Mouse (Mus musculus) liver, embryonic 12.5 days (tissue): ENCODE measurements around the gene Ccdc42. TPM values are rescaled to one million over a fixed set of nuclear protein-coding genes. Genes with fewer than 3 reads are reported as not detected.

ENCODE experiments used
- ATAC-seq: fragments of 200-750 bp; cut with Nextera tagmentation; 2 replicates; pipeline ENCODE4 v1.8.0; 2017; ENCODE audit warnings: moderate number of reproducible peaks, mild to moderate bottlenecking, moderate library complexity
- H3K27ac ChIP-seq: fragments of 300-500 bp; sonication (generic); 2 replicates; pipeline ENCODE4 v1.5.1; 2016; ENCODE audit warnings: mild to moderate bottlenecking
- H3K27me3 ChIP-seq: fragments of 300-500 bp; sonication (generic); replicated peaks from 2 replicates; pipeline ENCODE4 v1.6.1; 2016; ENCODE audit warnings: mild to moderate bottlenecking, moderate library complexity
- H3K36me3 ChIP-seq: fragments of 300-500 bp; sonication (generic); 2 replicates; pipeline ENCODE4 v1.6.1; 2016; ENCODE audit warnings: mild to moderate bottlenecking, moderate library complexity
- H3K4me1 ChIP-seq: fragments of 300-500 bp; sonication (generic); 2 replicates; pipeline ENCODE4 v1.6.1; 2016
- H3K4me2 ChIP-seq: fragments of 300-500 bp; sonication (generic); 2 replicates; pipeline ENCODE4 v1.6.1; 2016; ENCODE audit warnings: mild to moderate bottlenecking, moderate library complexity
- H3K4me3 ChIP-seq: fragments of 300-500 bp; sonication (generic); 2 replicates; pipeline ENCODE4 v1.5.1; 2016; ENCODE audit warnings: mild to moderate bottlenecking, moderate library complexity
- H3K9ac ChIP-seq: fragments of 300-500 bp; sonication (generic); 2 replicates; pipeline ENCODE4 v1.6.1; 2016; ENCODE audit warnings: mild to moderate bottlenecking, moderate library complexity
- H3K9me3 ChIP-seq: fragments of 300-500 bp; sonication (generic); replicated peaks from 2 replicates; pipeline ENCODE4 v1.6.1; 2016; ENCODE audit warnings: mild to moderate bottlenecking, moderate library complexity
- WGBS: fragments of 180-500 bp; shearing (Covaris S2); methylation state at CpG from one replicate; pipeline ENCODE4 v1.1.7; 2016; ENCODE audit not compliant: insufficient replicate concordance; 5-methylcytosine and 5-hydroxymethylcytosine counted together
- polyA plus RNA-seq: library from polyadenylated mRNA; unstranded; fragments of >200 nt; fragmentation: Nextera tagmentation; extraction: Ambion mirVana; gene quantifications from 2 replicates; pipeline ENCODE4 v1.2.1, GENCODE M21; 2016

Ccdc42 gene
- polyA plus RNA-seq, 1 experiment from 2014 or later, result 0.15 TPM

DNA sequence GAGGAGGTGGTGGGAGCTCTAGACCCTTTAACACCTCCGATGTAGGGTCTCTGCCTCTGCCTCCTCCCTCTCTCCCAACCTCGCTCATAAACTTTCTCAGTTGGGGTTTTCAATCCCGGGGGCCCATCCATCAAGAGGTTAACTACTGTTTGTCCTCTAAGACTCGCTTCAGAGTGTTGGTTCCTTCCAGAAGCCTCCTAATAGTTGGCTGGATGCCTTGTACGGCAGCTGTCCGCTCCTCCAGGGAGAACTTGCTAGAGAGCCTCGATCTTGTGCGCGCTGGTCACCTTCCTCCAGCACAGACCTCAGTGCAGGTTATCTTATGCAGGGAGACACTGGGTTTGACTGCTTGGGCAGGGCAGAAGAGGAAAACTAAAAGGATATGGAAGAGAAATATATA lies 35.9 kb downstream of the Ccdc42 start:
- WGBS, result 61% methylated on average over 9 of the region's 9 CpGs
- peak overlapping the region; percentile 53 for H3K4me2 ChIP-seq
- no peaks in the 10 kb centered on the region for H3K9me3 ChIP-seq
- no peaks in the 10 kb centered on the region for H3K36me3 ChIP-seq
- no peak overlapping the region for H3K27ac ChIP-seq
- ATAC-seq, result no peak
- H3K9ac ChIP-seq, result no peak overlapping the region
- H3K27me3 ChIP-seq, result no peaks in the 10 kb centered on the region
- 0 out of 2 replicates have a peak, but pooled peaks cover 10% of the 10 kb centered on the region for H3K4me1 ChIP-seq
- no peak overlapping the region for H3K4me3 ChIP-seq

GRCm38 (mm10) chr11:68623225-68623870 lies 36.5 kb downstream of the Ccdc42 start:
- Histone ChIP-seq H3K4me3 (peak overlapping the region; percentile 27), H3K4me2 (peak overlapping the region; percentile 53), H3K9me3 (no peaks in the 10 kb centered on the region), H3K27ac (no peak overlapping the region), H3K27me3 (no peaks in the 10 kb centered on the region), H3K9ac (no peak overlapping the region), H3K4me1 (0 out of 2 replicates have a peak, but pooled peaks cover 10% of the 10 kb centered on the region), H3K36me3 (no peaks in the 10 kb centered on the region)
- ATAC-seq, result peak; percentile 70
- 4% methylated on average over 14 of the region's 14 CpGs for WGBS

GRCm38 (mm10) chr11:68623871-68624258 lies 37.0 kb downstream of the Ccdc42 start:
- no peak for ATAC-seq
- H3K27ac ChIP-seq, result no peak overlapping the region

GRCm38 (mm10) chr11:68631611-68632316 lies 44.9 kb downstream of the Ccdc42 start:
- peaks cover 8% of the 10 kb centered on the region; the same call in 1 of the 2 replicates for H3K27me3 ChIP-seq
- H3K4me1 ChIP-seq, result no peaks in the 10 kb centered on the region
- no peaks in the 10 kb centered on the region for H3K36me3 ChIP-seq
- no peaks in the 10 kb centered on the region for H3K9me3 ChIP-seq
- H3K9ac ChIP-seq, result no peak overlapping the region
- no peak overlapping the region for H3K4me3 ChIP-seq
- H3K27ac ChIP-seq, result no peak overlapping the region
- 80% methylated on average over 17 of the region's 17 CpGs for WGBS
- no peak for ATAC-seq
- no peak overlapping the region for H3K4me2 ChIP-seq

More at GRCm38 (mm10) chr11:68623871-68624258, 37.0 kb downstream of the Ccdc42 start:
- no peaks in the 10 kb centered on the region for H3K36me3 ChIP-seq
- H3K4me2 ChIP-seq, result peak overlapping the region; percentile 53
- no peaks in the 10 kb centered on the region for H3K9me3 ChIP-seq
- no peak overlapping the region for H3K9ac ChIP-seq
- H3K4me3 ChIP-seq, result peak overlapping the region; percentile 27
- 0 out of 2 replicates have a peak, but pooled peaks cover 10% of the 10 kb centered on the region for H3K4me1 ChIP-seq
- no peaks in the 10 kb centered on the region for H3K27me3 ChIP-seq
- WGBS, result 26% methylated on average over 5 of the region's 5 CpGs

- H3K4me1 ChIP-seq, result no peaks in the 10 kb centered on the region
- no peak overlapping the region for H3K27ac ChIP-seq
- H3K36me3 ChIP-seq, result no peaks in the 10 kb centered on the region
- 26% methylated on average over 10 of the region's 10 CpGs for WGBS
- H3K4me3 ChIP-seq, result no peak overlapping the region
- H3K27me3 ChIP-seq, result peaks cover 17% of the 10 kb centered on the region; the same call in 1 of the 2 replicates
- no peaks in the 10 kb centered on the region for H3K9me3 ChIP-seq
- no peak overlapping the region for H3K4me2 ChIP-seq
- no peak overlapping the region for H3K9ac ChIP-seq
- ATAC-seq, result no peak
These were observed 51.2 kb downstream of the Ccdc42 start for GRCm38 (mm10) chr11:68637861-68638615.

GRCm38 (mm10) chr11:68641361-68641760 lies 54.5 kb downstream of the Ccdc42 start:
- Histone ChIP-seq H3K9ac (no peak overlapping the region), H3K4me3 (no peak overlapping the region), H3K36me3 (no peaks in the 10 kb centered on the region), H3K9me3 (no peaks in the 10 kb centered on the region), H3K4me2 (no peak overlapping the region), H3K27me3 (peaks cover 22% of the 10 kb centered on the region; the same call in 1 of the 2 replicates), H3K4me1 (no peaks in the 10 kb centered on the region), H3K27ac (no peak overlapping the region)
- WGBS, result 62% methylated on average over 5 of the region's 5 CpGs
- ATAC-seq, result no peak

- H3K4me2 ChIP-seq, result no peak overlapping the region
- no peaks in the 10 kb centered on the region for H3K9me3 ChIP-seq
- H3K4me1 ChIP-seq, result no peaks in the 10 kb centered on the region
- no peak for ATAC-seq
- no peak overlapping the region for H3K27ac ChIP-seq
- no peaks in the 10 kb centered on the region for H3K36me3 ChIP-seq
- no peak overlapping the region for H3K9ac ChIP-seq
- H3K27me3 ChIP-seq, result peaks cover 12% of the 10 kb centered on the region; the same call in 1 of the 2 replicates
- WGBS, result 47% methylated on average over 6 of the region's 6 CpGs
- no peak overlapping the region for H3K4me3 ChIP-seq
These were observed 58.0 kb downstream of the Ccdc42 start for GRCm38 (mm10) chr11:68644781-68645180.

Other genes with a start within 250 kb of the Ccdc42 start
- gene Ntn1, start 186.2 kb upstream of the Ccdc42 start, polyA plus RNA-seq, result 0.53 and 0.57 TPM in 2 replicates
- 0.24 and 0.27 TPM in 2 replicates for gene Pik3r5, start 154.9 kb upstream of the Ccdc42 start, polyA plus RNA-seq
- gene Pik3r6, start 84.0 kb upstream of the Ccdc42 start, polyA plus RNA-seq, result 1.4 and 1.8 TPM in 2 replicates
- not detected in 2 replicates for gene Mfsd6l, start 30.8 kb upstream of the Ccdc42 start, polyA plus RNA-seq
- 34.6 and 37.0 TPM in 2 replicates for gene Myh10, start 104.5 kb downstream of the Ccdc42 start, polyA plus RNA-seq